Mouse (Mus musculus): ENCODE measurements around the gene C530008M17Rik.

Gene C530008M17Rik

GRCm38 (mm10) chr5:76666026-76666756 is 9.9 kb downstream of the C530008M17Rik start:
- no peak for DNase-seq

GRCm38 (mm10) chr5:76668118-76668517 is 11.8 kb downstream of the C530008M17Rik start:
- no peak for DNase-seq

GRCm38 (mm10) chr5:76668547-76668946 is 12.2 kb downstream of the C530008M17Rik start:
- no peak for DNase-seq

- no peak for DNase-seq
Measured at GRCm38 (mm10) chr5:76670183-76670582, 13.9 kb downstream of the C530008M17Rik start.

GRCm38 (mm10) chr5:76674022-76674653 is 17.8 kb downstream of the C530008M17Rik start:
- DNase-seq = no peak

- DNase-seq = no peak
Measured at GRCm38 (mm10) chr5:76675369-76675768, 19.1 kb downstream of the C530008M17Rik start.

- DNase-seq = no peak
Measured at GRCm38 (mm10) chr5:76680959-76681358, 24.6 kb downstream of the C530008M17Rik start.

- no peak for DNase-seq
Measured at GRCm38 (mm10) chr5:76681895-76682656, 25.8 kb downstream of the C530008M17Rik start.

GRCm38 (mm10) chr5:76683455-76683854 is 27.1 kb downstream of the C530008M17Rik start:
- DNase-seq = no peak

- no peak for DNase-seq
Measured at GRCm38 (mm10) chr5:76684658-76685605, 28.6 kb downstream of the C530008M17Rik start.

- DNase-seq = no peak
Measured at GRCm38 (mm10) chr5:76687961-76688600, 31.8 kb downstream of the C530008M17Rik start.

- no peak for DNase-seq
Measured at GRCm38 (mm10) chr5:76688643-76689042, 32.3 kb downstream of the C530008M17Rik start.

GRCm38 (mm10) chr5:76690177-76690593 is 33.9 kb downstream of the C530008M17Rik start:
- DNase-seq = no peak

- no peak for DNase-seq
Measured at GRCm38 (mm10) chr5:76691251-76691650, 34.9 kb downstream of the C530008M17Rik start.

- no peak for DNase-seq
Measured at GRCm38 (mm10) chr5:76691706-76692424, 35.6 kb downstream of the C530008M17Rik start.

- no peak for DNase-seq
Measured at GRCm38 (mm10) chr5:76697536-76697935, 41.2 kb downstream of the C530008M17Rik start.

GRCm38 (mm10) chr5:76698187-76698586 is 41.9 kb downstream of the C530008M17Rik start:
- no peak for DNase-seq

- no peak for DNase-seq
Measured at GRCm38 (mm10) chr5:76701127-76701853, 45.0 kb downstream of the C530008M17Rik start.

- DNase-seq = no peak
Measured at GRCm38 (mm10) chr5:76702104-76702503, 45.8 kb downstream of the C530008M17Rik start.

GRCm38 (mm10) chr5:76702646-76703045 is 46.3 kb downstream of the C530008M17Rik start:
- no peak for DNase-seq

Data from thymus, postnatal 36 days (tissue).